Mouse (Mus musculus) erythroid progenitor cell, adult 5-6 weeks (primary cell): Measurements from ENCODE around the gene Apof. TPM values are rescaled to one million over a fixed set of nuclear protein-coding genes. Genes with fewer than 3 reads are reported as not detected.
A peak's percentile ranks its signal among the peaks of the same experiment; 100 is the strongest.
"Not testable (repeated sequence)": the region's sequence is repeated elsewhere in the genome, so short reads cannot be mapped to it uniquely, and the experiment has no call there.

Experiments
- ATAC-seq: replicated peaks from 2 replicates; pipeline ENCODE4 v1.8.0; 2016; ENCODE audit warnings: moderate number of reproducible peaks, mild to moderate bottlenecking, moderate TSS enrichment, inconsistent platforms; ENCODE audit not compliant: poor library complexity, low FRiP score, severe bottlenecking
- total RNA-seq, 2 experiments: library from RNA; stranded (forward) in 1 of 2; stranded (reverse) in 1 of 2; fragments of 150-400 nt in 1 of 2; fragments of 186-747, 209-891 nt in 1 of 2; gene quantifications; 2 replicates each; pipeline versions ENCODE4 v1.2.3 to v1.2.4; 2015 to 2017; ENCODE audit warnings: low replicate concordance in 2 of 2

The Apof gene
- total RNA-seq, 2 experiments from 2014 or later, result not detected

DNA sequence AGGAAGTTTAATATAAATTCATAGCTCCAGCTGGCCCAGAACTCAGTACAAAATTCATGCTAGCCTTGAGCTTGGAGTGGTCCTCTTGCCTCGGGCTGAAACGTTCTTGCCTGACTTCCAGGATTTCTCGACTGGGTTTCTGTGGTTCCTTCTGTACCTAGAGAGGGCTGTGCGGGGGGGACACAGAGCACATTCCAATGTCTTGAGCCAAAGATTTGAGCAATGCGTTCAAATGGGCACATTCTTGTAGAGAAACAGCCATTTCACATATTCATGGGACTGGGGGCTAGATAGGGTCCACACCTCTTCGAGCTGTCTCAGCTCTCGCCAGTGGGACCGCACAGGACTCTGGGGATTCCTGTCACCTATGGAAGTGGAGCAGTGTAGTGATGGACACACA is 12.5 kb upstream of the Apof start:
- ATAC-seq, result no peak

DNA sequence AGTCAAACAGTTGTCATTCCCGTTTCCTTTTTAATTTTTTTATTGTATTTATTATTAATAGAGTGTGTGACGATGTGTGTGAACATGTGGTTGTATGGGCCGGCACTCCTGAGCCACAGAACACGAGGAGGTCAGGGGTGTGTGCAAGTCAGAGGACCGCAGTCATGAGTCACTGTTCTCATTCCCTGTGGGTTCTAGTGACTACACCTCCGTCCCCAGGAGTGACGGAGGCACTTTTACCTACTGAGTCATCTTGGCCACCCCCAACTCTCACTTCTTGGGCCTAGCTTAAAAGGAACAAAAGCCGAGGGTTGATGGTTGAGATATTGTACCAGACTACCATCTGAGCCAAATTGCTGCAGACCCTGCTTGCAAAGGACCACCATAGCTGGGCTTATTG is 12.1 kb upstream of the Apof start:
- ATAC-seq, result no peak

DNA sequence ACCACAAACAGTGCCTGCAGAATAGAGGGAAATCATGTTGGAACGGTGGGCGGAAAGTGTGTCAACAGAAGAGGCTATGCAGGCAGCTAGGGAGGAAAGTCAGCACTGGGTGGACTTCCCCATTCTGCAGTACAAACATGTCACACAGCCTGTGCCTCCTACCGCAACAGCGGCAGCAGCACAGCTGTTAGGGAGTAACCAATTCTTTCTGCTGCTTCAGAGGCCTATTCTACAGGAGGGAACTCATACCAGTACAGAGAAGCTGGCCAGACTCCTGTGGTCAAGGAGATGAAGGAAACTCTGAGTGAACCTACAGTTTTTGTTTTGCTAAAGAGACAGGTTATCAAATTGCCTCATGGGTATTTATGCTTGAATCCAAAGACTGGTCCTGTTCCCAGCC is 9.5 kb upstream of the Apof start:
- ATAC-seq, result no peak

DNA sequence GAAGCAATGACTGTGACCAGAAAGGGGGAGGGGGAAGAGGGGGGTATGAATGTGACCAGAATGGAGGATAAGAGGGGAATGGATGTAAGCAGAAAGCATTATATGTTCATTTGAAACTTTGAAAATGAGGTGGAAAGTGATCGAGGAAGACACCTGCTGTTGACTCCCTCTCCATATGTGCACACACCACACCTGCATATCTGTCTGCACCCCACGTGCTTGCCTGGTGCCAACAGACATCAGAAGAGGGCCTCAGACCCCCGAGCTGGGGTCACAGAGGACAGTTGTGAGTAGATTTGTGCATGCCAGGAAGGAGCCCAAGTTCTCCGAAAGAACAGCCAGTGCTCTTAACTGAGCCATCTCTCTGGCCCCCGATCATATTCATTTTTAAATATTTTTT is 8.5 kb upstream of the Apof start:
- no peak for ATAC-seq

DNA sequence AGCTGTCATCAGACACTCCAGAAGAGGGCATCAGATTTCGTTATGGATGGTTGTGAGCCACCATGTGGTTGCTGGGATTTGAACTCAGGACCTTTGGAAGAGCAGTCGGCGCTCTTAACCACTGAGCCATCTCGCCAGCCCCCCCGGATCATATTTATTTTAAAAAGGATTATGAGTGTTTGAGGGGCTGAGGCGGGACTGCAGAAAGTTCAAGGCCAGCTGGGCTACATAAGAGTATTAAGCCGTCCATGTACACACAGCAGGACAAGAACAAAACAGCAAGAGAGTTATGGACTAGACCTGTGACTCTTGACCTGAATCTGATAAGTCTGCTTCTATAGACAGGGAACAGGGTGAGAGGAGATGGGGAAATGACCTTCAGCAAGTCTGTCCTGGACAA is 8.1 kb upstream of the Apof start:
- not testable (repeated sequence) for ATAC-seq

DNA sequence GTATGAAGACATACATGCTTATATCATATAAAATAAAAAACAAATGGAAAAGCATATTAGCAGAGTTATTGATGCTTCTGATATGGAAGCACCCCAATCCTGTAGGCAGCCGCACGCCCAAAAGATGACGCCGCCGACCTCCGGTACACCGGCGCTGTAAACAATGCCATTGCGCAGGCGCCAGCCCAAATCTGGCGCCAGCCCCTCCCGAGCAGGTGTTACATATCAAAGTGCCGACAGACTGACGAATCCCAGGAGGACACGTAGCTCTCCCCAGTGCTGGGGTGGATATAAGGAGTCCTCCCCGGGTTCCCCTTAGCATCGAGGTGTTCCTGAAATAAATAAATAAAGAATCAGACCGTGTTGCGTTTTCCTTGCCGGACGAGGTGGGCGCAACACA is 6.2 kb upstream of the Apof start:
- ATAC-seq, result no peak

DNA sequence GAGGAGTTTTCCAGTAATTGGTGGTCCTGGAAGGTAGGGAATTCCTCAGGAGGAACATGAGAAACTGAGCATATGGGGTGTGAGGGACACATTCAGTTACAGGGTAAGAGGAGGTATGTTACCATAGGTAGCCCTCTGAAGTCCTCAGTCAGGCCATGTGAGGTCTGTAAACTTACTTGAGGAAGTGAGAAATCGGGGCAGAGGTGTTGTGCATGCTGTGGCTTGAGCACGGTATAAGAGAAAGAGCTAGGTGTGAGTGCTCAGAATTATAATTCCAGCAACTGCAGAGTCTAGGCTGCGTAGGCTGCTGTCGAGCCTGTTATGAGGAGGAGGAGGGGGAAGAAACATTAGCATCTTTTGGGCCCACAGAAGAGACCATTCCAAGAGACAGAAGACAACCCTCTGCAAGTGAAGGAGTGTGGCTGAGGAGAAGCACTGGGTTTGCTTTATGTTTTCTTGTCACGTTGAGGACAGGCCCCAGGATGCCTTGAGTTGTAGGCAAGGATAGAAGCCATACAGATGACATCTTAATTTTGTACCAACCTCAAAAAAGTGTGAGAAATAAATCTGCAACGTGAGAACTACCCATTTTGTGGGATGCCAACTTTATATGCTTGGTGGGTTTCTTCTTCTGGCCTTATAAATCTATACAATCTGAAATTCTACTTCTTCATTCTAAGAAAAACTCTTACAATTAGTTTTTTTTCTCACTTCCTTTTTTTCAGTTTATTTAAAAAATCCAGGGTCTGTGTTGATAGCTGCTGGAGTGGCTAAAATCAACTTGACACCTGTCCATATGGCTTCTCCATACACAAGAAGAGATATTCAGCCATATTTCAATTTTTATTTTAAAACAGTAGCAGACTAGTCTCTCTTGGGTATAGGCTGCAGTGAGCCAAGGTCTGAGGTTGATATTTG is 4.8 kb upstream of the Apof start:
- ATAC-seq, result no peak

DNA sequence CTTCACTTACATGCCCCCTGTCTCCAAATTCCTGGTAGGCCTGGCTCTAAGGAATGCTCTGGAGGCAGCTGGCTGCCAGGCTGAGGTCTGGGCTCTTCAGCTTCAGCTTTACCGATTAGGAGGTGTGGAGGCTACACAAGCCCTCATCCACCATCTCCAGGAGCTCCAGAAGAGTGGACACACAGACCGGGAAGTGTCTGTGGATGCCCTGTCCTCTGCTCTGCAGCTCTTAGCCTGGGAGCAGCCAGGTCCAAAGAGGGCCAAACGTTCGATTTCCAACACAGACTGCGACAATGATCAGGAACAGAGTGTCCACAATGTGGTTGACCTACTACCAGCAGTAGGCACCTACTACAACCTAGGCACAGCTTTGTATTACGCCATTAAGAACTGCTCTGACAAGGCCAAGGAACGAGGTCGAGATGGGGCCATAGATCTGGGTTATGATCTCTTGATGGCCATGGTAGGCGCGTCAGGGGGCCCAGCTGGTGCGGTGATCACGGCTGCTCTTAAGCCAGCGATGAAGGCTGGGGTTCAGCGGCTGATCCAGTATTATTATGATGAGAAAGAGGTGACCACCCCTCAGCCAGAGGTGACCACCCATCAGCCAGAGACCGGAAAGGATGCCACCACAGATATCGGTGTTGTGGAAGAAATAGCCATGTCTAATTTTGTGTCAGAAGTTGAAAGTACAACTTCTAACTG is 887 bp downstream of the Apof start:
- ATAC-seq, result no peak

DNA sequence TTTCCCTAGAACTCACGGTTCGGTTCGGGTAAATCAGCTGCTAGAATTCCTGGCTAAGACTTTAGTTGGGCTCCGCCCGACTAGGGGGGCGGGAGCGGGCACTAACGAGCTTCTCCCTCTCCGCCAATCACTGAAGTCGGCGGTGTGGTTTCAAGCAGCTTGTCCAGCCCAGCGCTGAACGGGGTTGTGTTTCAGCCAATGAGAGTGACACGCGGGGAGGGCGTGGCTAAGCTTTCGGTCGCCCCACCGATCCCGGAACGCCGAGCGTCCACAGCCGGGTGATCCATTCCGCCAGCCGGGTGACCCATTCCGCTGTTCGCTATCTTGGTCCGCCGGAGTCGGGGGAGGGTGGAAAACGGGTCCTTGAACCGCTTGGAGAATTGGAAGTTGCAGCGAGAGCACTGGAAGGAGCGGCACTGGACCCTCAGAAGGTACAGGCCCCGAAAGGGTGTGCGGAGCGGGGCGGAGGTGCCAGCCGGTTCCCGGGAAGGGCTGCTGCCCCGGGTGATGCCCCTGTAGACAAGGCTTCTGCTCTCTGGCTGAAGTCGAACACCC is 1.9 kb downstream of the Apof start, which contains the start of gene Stat2:
Gene Stat2 (plus strand): TSS at position 273 of the 555 bp plus-strand sequence.
- peak; percentile 97 for ATAC-seq

DNA sequence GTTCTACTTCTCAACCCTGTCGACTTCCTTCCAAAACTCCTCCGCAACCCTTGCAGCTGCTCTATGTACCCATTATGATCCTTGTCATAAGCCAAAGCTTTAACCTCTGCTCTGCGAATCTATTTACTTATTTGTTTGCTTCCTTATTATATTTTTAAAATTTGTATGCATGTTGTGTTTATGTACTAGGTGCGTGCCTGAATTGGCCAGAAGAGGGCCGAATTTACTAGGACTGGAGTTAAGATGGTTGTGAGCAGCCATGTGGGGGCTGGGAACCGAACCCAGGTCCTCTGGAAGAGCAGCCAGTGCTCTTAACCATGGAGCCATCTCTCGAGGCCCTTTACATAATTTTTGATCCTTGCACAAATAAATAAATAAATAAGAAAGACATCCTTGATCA is 2.4 kb downstream of the Apof start:
- no peak for ATAC-seq

DNA sequence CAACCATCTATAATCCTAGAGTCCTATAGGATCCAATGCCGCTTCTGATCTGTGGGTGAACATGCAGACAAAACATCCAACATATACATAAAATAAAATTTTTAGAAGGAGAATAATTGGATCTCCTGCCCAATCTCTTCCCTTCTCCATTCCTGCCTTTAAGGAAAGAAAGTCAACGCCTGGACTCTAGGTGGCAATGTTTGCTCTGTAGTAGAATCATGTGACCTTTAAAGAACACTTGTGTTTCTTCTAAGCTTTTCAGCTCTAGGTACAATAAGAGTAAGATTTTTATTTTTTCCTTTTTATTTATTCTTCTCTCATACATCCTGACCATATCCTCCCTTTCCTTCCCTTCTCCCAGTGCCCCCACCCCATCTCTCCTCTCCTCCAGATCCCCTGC is 3.4 kb downstream of the Apof start:
- ATAC-seq, result no peak

DNA sequence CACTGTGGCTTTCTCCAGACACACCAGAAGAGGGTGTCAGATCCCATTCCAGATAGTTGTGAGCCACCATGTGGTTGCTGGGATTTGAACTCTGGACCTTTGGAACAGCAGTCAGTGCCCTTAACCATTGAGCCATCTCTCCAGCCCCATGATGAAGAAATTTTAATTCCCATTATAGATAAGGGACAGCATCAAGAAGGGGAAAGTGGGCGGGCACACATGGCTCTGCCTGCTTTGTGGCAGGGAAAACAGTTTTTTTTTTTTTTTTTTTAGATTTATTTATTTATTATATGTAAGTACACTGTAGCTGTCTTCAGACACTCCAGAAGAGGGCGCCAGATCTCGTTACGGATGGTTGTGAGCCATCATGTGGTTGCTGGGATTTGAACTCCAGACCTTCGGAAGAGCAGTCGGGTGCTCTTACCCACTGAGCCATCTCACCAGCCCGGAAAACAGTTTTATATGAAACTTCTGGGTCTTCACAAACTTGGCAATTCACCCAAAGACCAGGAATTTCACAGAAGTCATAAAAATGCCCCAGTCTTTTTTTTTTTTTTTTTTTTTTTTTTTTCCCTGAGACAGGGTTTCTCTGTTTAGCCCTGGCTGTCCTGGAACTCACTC is 4.5 kb downstream of the Apof start:
- not testable (repeated sequence) for ATAC-seq

DNA sequence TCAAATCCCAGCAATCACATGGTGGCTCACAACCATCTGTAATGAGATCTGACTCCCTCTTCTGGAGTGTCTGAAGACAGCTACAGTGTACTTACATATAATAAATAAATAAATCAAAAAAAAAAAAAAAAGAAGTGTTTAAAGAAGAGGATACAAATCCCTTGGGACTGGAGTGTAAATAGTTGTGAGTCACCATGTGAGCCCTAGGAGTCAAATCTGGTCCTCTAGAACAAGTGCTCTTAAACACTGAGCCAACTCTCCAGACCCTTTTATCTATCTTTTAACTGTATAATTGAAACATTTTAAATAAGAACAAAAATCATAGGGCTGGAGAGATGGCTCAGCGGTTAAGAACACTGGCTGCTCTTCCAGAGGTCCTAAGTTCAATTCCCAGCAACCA is 6.9 kb downstream of the Apof start:
- not testable (repeated sequence) for ATAC-seq

DNA sequence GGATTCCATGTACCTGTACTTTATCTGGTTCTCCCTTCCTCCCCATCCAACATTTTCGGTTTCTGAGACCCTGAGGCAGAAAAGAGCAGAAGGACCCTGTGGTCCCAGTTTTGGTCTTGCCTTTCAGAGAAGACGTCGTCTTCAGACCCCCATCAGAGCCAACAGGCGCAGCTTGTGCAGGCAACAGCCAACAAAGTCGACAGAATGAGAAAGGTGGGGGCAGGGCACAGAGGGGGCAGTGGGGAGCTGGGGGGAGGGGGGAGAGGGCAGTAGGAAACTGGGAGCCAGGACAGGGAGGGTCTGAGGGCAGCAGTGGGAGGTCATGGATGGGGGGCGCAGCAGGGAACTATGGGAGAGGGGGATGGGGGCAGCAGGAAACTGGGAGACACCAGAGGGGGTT is 9.7 kb downstream of the Apof start:
- ATAC-seq, result no peak

DNA sequence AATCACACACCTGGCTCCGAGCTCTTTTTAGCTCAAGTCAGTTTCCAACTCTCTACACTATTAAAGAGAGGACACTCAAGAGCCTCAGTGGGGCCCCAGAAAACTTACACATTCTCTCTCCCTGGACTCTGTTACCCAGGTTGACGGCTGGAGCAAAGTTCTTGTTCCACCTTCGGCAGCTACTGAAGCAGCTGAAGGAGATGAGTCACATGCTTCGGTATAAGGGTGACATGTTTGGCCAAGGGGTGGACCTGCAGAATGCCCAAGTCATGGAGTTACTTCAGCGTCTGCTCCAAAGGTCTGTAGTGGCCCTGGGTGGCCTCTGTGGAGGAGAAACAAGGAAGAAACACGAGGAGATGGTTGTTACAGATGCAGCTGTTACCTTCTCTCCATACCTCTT is 12.5 kb downstream of the Apof start:
- no peak for ATAC-seq

DNA sequence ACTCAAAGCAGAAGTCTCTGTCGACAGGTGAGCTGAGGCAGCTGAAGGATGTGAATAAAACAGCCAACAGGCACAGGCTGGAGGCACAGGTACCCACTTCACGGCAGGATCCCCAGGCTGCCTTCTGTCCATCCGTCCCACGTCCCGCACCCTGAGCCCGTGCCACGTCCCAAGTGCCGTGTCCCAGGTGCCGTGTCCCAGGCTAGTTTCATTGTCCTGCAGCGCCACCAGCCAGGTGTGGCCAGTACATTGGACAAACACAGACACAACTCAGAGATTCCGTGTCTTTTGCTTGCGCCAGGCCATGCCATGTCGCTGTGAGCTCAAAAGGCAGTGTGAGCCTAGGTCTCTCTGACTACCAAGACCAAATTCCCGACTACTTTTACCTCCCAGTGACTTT is 13.2 kb downstream of the Apof start:
- ATAC-seq, result no peak

DNA sequence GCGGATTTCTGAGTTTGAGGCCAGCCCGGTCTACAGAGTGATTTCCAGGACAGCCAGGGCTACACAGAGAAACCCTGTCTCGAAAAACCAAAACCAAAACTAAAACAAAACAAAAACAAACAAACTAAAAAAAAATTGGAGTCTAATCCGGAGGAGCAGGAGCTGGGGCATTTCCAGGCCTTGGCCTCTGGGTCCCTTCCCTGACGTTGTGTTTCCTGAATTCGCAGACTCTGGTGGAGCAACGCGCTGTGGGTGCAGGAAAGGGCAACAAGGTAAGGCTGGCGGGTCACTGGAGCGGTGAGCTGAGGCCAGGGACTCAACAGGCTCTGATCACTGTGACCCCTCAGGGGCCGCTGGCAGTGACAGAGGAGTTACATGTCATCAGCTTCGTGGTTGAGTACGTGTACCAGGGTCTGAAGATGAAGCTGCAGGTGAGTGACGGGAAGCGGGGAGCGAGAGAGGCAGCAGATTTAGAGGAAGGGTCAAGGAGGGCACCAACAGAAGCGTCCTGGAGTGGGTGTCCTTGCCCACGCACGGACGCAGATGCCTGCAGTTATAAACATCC is 14.5 kb downstream of the Apof start:
- no peak for ATAC-seq

DNA sequence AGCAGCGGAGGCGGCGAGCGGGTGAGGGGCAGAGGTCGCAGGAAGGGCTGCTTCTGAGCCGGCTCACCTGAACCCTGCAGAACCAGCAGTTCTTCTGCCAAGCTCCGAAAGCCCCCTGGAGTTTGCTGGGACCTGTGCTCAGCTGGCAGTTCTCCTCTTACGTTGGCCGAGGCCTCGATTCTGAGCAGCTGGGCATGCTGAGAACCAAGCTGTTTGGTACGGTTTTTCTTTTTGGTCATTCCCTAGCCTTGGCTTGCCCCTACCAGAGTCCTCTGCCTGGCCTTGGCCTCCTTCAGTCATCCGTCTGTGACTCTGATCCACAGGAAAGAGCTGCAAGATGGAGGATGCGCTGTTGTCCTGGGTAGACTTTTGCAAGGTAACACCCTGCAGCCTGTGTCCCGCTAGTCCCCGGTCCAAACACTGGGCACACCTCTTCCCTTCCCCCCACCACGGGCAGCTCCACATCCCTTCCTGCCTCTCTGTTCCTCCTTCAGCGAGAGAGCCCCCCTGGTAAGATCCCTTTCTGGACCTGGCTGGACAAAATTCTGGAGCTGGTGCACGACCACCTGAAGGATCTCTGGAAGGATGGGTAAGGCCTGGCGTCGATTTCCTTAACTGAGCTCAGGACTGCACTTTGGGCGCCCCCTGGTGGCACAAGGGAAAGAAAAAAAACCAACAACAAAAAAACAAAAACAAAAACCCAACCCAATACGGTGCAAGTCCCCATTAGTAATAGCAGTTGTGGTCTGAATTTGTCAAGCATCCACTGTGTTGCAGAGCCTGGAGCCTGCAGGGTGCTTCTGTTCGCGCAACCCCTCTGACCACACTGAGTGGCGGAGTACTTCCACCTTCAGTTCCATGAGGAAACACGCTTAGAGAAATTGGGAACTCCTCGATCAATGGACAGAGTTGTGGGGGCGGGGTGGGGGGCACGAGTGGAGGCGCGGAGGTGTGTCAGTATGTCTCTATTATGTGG is 15.4 kb downstream of the Apof start:
- ATAC-seq, result peak; percentile 67

DNA sequence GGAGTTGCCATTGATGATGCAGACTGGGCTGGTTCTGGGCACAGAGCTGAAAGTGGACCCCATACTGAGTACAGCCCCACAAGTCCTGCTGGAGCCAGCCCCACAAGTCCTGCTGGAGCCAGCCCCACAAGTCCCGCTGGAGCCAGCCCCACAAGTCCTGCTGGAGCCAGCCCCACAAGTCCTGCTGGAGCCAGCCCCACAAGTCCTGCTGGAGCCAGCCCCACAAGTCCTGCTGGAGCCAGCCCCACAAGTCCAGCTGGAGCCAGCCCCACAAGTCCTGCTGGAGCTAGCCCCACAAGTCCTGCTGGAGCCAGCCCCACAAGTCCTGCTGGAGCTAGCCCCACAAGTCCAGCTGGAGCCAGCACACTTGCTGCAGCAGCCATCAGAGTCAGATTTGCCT is 22.1 kb downstream of the Apof start:
- ATAC-seq, result not testable (repeated sequence)
